Mouse (Mus musculus) spleen, embryonic (tissue): ENCODE results near the gene Arhgap22.

Experiments
- CTCF ChIA-PET: fragments of 350-600 bp; sonication (Branson Sonifier 250); formaldehyde crosslinking; loops from one replicate; lab custom pipeline; 2022; lab: Charles Lee

Gene Arhgap22

DNA sequence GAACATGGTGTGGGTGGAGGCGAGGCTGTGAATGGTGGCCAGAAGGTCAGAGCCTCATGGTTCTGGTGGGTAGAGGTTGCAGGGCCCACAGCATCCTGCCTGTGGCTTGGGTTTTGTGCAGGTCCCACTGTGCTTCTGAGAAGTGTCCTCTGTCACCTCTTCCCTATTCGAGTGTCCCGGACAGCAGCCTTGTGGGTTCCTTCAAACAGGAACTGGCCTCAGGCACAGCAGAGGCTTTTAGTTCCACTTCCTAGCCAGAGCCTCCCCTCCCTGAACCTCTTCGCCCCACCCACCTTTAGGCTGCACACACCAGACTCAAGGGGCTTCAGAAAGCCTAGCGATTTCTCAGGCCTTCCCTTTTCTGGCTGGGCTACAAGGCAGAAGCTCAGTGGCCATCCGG, 110.7 kb downstream of the Arhgap22 start:
- CTCF ChIA-PET, result interaction anchor here (0.9 kb wide), 1 partner anchor 12 kb away, joined by 4 read pairs; no protein-coding TSS in a partner anchor

- CTCF ChIA-PET, result no interaction called here
These were observed 114.5 kb downstream of the Arhgap22 start for GRCm38 (mm10) chr14:33328369-33328768.

- CTCF ChIA-PET, result no interaction called here
These were observed 115.5 kb downstream of the Arhgap22 start for GRCm38 (mm10) chr14:33329297-33329805.

- CTCF ChIA-PET, result no interaction called here
These were observed 117.2 kb downstream of the Arhgap22 start for GRCm38 (mm10) chr14:33330986-33331385.

- CTCF ChIA-PET, result no interaction called here
These were observed 117.8 kb downstream of the Arhgap22 start for GRCm38 (mm10) chr14:33331627-33332026.

DNA sequence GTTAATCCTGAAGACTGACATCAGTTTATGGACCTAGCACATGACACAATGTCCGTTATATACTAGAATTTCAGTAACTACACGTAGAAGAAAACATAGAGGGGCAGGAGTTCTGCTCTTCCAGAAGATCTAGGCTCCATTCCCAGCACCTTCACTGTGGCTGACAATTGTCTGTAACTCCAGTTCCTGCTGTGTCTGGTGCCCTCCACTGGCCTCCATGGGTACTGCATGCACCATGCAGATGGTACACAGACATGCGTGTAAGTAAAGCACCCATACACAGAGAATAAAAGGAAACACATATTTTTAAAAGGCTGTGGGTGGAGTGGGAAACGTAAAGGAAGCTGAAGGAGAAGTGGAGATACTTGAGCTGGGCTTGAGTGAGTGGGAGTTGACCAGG, 120.0 kb downstream of the Arhgap22 start:
- CTCF ChIA-PET, result no interaction called here

GRCm38 (mm10) chr14:33334402-33334801, 120.6 kb downstream of the Arhgap22 start:
- CTCF ChIA-PET, result no interaction called here

GRCm38 (mm10) chr14:33335733-33336132, 121.9 kb downstream of the Arhgap22 start:
- CTCF ChIA-PET, result no interaction called here

DNA sequence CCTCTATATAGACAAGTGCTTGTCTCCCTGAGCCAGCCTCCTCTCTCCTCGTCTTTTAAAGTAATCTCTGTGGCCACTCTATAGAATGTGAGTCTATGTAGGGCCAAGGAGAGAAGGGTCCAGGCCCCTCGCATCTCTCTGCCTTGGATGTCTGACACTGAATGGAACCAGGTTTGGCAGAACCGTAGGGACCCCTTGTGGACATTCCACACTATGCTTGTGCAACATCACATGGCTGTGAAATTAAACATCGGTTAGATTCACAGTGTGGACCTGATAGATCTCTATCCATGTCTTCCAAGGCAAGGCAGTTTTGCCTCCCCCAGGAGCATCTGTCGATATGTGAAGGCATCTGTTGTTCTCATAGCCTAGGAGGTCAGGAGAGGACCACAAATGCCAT, 124.9 kb downstream of the Arhgap22 start:
- CTCF ChIA-PET, result no interaction called here

- CTCF ChIA-PET, result no interaction called here
These were observed 129.4 kb downstream of the Arhgap22 start for GRCm38 (mm10) chr14:33343131-33343725.

DNA sequence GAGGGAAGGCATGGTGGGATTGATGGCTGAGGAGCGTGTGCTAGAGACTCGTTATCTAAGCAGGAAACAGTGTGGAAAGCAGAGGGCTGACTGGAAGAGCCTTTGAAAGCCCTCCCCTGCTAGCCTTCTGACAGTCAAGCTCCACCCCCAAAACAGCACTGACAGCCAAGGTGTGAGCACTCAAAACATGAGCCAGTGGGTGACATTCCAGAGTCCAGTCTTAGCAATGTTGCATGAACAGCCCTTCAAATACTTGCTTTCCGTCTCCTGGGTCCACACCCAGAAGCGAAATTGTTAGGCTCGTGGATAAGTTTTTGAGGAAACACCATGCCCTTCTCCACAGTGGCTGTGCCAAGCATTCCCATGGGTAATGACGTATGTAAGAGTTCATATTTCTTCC, 132.7 kb downstream of the Arhgap22 start:
- CTCF ChIA-PET, result no interaction called here

DNA sequence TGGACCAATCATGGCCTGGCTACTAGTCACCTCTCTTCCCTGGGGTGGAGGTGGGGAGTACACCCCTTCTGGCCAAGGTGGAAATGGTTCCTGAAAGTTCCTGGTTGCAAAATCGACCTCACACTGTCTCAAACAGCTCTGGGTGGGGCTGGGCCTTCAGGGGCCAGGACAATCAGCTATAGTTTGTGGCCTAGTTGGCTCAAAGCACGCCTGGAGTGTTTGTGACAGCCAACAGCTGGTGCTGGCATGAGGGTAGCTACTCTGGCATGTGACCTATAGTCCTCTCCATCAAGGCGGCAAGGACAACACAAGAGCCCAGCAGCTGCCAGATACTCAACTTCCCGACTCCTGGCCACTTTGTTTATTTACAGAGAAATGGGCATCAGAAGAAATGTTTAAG, 133.9 kb downstream of the Arhgap22 start:
- CTCF ChIA-PET, result no interaction called here

DNA sequence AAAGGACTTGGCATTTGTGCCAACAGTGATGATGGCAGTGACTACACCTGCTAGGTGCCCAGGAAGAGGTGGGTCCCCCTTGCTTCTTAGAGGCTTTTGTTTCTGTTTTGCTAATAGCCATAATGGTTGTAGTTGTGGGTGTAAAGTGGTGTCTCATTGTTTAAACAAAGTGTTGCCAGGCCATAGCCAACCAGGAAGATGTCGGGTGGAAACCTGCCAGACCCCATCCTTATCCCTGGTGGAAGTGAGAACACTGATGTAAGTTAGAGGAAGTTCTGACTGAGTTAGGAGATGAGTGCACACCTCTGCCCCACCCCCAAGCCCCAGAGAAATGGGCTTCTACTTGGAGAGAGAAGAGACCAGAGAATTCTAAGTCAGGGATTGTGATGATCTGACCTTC, 134.3 kb downstream of the Arhgap22 start:
- CTCF ChIA-PET, result no interaction called here

DNA sequence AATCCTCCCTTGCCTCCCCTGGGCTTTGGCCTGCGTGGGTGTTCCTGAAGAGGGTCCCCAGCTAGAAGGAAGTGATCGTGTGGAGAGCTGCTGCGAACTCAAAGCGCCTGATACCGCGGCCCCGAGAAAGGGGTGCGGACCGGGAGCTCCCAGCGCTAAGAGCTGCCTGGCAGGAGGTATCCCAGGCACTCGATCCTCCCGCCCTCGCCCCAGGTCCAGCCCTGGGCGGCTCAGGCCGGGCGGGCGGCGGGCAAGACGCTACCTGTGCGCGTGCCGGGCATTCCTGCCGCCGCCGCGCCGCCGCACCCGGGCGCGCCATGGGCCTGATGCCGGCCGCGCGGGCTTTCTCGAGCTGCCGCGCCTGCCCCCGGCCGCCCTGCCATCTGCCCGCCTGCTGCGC, 137.2 kb downstream of the Arhgap22 start:
- CTCF ChIA-PET, result no interaction called here

DNA sequence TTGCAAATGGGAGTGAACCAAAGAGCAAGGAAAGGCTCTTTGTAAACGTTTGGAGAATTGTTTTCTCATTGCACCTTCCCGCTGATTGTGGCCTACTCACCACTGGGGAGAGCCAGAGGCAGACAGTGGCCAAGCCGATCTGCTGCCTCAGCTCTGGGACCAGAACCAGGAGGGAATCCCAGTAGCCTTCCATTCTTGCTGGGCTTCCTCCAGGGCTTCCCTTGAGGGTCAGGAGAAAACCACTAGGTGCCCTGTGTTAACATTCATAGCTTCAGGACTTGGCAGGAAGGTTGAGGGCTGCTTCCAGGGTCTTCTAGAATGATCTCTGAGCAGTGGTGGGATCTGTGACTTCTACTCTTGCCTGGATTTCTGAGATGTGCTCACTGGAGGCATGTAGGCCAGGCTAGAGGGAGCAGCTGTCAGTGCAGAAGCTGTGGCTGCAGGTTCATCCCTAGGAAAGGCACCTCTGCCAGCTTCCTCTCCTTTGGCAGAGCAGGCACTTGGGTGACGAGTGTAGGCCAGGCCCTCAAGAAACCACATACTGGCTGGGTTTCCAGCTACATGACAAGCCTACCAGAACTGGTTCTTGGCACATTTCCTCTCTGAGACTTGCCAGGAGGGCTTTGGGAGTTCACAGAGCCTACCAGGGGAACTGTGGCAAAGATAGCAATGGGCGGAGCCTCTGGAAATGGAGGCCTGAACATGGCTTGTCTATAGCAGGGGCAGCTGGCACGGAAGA, 138.3 kb downstream of the Arhgap22 start:
- CTCF ChIA-PET, result no interaction called here

- CTCF ChIA-PET, result no interaction called here
These were observed 139.1 kb downstream of the Arhgap22 start for GRCm38 (mm10) chr14:33352890-33353289.

DNA sequence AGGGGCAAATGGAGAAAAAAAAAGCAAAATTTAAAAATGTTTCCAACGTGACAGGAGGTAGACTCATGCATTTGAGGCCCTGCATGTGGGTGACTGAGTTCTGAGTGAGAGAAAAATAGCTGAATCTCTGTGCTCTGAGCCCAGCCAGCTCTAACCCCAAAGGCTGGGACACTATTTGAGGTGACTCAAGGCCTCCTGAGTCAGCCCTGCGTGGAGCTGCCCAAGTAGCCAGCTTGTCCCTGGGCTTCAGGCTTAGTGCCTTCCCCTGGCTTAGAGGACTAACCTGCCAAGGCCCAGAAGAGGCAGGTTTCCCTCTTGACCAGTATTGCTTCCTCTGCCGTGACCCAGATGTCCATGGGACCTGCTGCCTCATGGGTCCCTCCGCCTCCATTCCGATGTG, 141.4 kb downstream of the Arhgap22 start:
- CTCF ChIA-PET, result no interaction called here

- CTCF ChIA-PET, result no interaction called here
These were observed 144.0 kb downstream of the Arhgap22 start for GRCm38 (mm10) chr14:33357600-33358368.

DNA sequence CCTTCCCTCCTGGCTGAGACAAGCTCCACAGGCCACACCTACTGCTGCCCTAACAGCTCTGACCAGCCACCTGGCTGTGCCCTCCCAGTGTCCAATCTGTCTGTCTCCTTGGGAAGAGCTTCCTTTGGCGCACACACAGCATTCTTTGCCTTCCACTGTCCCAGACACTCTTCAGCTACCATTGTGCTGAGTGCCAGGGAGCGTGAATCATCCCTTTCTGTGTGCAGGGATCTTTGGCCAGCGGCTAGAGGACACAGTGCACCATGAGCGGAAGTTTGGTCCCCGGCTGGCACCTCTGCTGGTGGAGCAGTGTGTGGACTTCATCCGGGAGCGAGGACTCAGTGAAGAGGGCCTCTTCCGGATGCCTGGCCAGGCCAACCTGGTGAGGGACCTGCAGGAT, 145.1 kb downstream of the Arhgap22 start:
- CTCF ChIA-PET, result no interaction called here

- CTCF ChIA-PET, result no interaction called here
These were observed 147.7 kb downstream of the Arhgap22 start for GRCm38 (mm10) chr14:33361546-33361945.

DNA sequence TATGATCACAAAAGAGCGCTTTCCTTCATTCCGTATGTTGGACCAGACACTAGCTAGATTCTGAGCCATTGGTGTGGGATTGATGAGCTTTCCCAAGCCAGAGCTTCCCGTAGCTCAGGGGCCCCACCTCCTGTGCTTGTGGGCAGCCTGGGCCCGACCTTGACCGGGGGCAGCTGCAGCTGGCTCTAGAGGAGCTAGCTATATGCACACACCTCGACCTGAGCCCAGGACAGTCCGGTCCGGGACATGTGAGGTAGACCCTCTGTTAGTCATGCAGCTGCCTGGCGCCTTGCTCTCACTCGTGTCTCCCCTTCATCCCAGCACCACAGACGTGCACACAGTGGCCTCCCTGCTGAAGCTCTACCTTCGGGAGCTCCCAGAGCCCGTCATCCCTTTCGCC, 148.3 kb downstream of the Arhgap22 start:
- CTCF ChIA-PET, result no interaction called here

DNA sequence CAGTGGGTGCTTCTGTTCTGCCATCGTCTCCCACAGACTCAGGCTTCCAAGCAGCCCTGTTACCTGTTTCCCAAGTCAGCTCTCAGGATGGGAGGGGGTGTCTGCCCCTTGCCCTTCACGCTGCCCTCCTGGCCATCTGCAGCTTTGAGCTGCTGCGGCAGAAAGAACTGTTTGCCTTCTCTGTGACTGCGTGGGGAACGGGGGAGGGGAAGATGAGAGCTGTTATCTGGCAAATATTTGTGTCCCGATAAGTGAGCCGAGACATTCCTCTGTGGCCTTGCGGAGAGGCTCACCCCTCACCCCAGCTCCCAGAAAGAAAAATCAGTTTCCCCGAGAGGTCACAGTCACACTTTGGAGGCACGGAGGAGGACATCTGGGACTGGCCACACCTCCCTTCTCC, 149.0 kb downstream of the Arhgap22 start:
- CTCF ChIA-PET, result no interaction called here

DNA sequence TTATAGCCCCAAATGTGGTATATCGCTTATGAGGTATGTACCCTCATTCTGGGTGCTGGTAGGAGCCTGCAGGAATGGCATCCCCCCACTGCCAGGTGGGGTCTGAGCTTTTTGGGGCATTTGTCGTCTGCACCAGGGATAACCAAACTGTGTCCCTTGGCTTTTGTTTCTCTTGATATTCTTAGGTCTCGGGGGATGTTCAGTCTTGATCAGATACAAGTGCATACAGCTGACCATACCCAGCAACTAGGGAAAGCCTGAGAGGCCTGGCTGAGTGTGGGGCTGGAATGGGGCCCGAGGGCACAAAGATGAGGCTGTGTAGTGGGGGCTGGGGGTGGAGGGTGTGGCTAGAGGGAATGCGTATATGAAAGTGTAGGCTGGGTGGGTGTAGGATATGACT, 149.8 kb downstream of the Arhgap22 start:
- CTCF ChIA-PET, result no interaction called here
